Mouse (Mus musculus) inflammation-experienced regulatory T-cells, adult 6 months (primary cell): Measurements from ENCODE around the gene Brpf3. TPM values are rescaled to one million over a fixed set of nuclear protein-coding genes. Genes with fewer than 3 reads are reported as not detected.
"Not testable (repeated sequence)": the region's sequence is repeated elsewhere in the genome, so short reads cannot be mapped to it uniquely, and the experiment has no call there.

ENCODE experiments used
- ATAC-seq: one replicate; pipeline ENCODE4 v1.8.0; 2017
- polyA plus RNA-seq, 3 experiments: library from polyadenylated mRNA; unstranded; fragments of 100-300 nt; shearing (Covaris generic); gene quantifications; one replicate each; pipeline ENCODE4 v1.2.1; 2017

Brpf3 gene
- polyA plus RNA-seq, result 1 to 10 TPM; 3.0 to 4.1 (median 3.1) TPM

- peak; percentile 39 for ATAC-seq
These were observed at the start of gene Brpf3 for GRCm38 (mm10) chr17:28800671-28801412. Gene Brpf3, plus strand, starts transcription at chr17:28801090.

- no peak for ATAC-seq
These were observed 44.4 kb upstream of the Brpf3 start for GRCm38 (mm10) chr17:28756447-28756846.

GRCm38 (mm10) chr17:28757470-28757869, 43.4 kb upstream of the Brpf3 start:
- ATAC-seq, result no peak

GRCm38 (mm10) chr17:28760736-28761312, 40.1 kb upstream of the Brpf3 start:
- no peak for ATAC-seq

- ATAC-seq, result peak; percentile 41
These were observed 39.0 kb upstream of the Brpf3 start for GRCm38 (mm10) chr17:28761871-28762270.

GRCm38 (mm10) chr17:28766203-28766602, 34.7 kb upstream of the Brpf3 start:
- ATAC-seq, result no peak

GRCm38 (mm10) chr17:28766781-28767515, 33.9 kb upstream of the Brpf3 start:
- no peak for ATAC-seq

- no peak for ATAC-seq
These were observed 31.6 kb upstream of the Brpf3 start, which contains the start of gene Mapk13 for GRCm38 (mm10) chr17:28769121-28769874. Gene Mapk13, plus strand, starts transcription at chr17:28769297.

GRCm38 (mm10) chr17:28769875-28770421, 30.9 kb upstream of the Brpf3 start:
- no peak for ATAC-seq

GRCm38 (mm10) chr17:28771289-28771688, 29.6 kb upstream of the Brpf3 start:
- ATAC-seq, result no peak

- ATAC-seq, result not testable (repeated sequence)
These were observed 26.6 kb upstream of the Brpf3 start for GRCm38 (mm10) chr17:28774303-28774702.

- no peak for ATAC-seq
These were observed 25.7 kb upstream of the Brpf3 start for GRCm38 (mm10) chr17:28775161-28775560.

GRCm38 (mm10) chr17:28776817-28777216, 24.1 kb upstream of the Brpf3 start:
- no peak for ATAC-seq

GRCm38 (mm10) chr17:28777231-28778005, 23.5 kb upstream of the Brpf3 start:
- ATAC-seq, result no peak

- ATAC-seq, result no peak
These were observed 21.2 kb upstream of the Brpf3 start for GRCm38 (mm10) chr17:28779735-28780134.

- ATAC-seq, result no peak
These were observed 20.1 kb upstream of the Brpf3 start for GRCm38 (mm10) chr17:28780836-28781235.

- no peak for ATAC-seq
These were observed 19.4 kb upstream of the Brpf3 start for GRCm38 (mm10) chr17:28781290-28782045.

GRCm38 (mm10) chr17:28785036-28785435, 15.9 kb upstream of the Brpf3 start:
- no peak for ATAC-seq

- no peak for ATAC-seq
These were observed 13.4 kb upstream of the Brpf3 start for GRCm38 (mm10) chr17:28787507-28787906.

- ATAC-seq, result no peak
These were observed 3.9 kb upstream of the Brpf3 start for GRCm38 (mm10) chr17:28797031-28797430.
